Mouse (Mus musculus) macrophage (primary cell): ENCODE results near the gene Urm1. TPM values are rescaled to one million over a fixed set of nuclear protein-coding genes. Genes with fewer than 3 reads are reported as not detected.

Experiments used
- H3K27ac ChIP-seq: fragments of 350-480 bp; formaldehyde crosslinking; 2 replicates; pipeline ENCODE4 v1.9.0; 2021
- H3K36me3 ChIP-seq: fragments of 350-480 bp; formaldehyde crosslinking; 2 replicates; pipeline ENCODE4 v1.9.0; 2021; ENCODE audit errors: inconsistent target
- H3K4me3 ChIP-seq: fragments of 350-480 bp; formaldehyde crosslinking; 2 replicates; pipeline ENCODE4 v1.9.0; 2021; ENCODE audit errors: inconsistent target
- H3K79me2 ChIP-seq: fragments of 350-480 bp; formaldehyde crosslinking; 2 replicates; pipeline ENCODE4 v1.9.0; 2021; ENCODE audit errors: inconsistent target
- WGBS: methylation state at CpG from one replicate; pipeline ENCODE4 v1.1.7; 2026; ENCODE audit warnings: inconsistent platforms; ENCODE audit not compliant: missing documents; 5-methylcytosine and 5-hydroxymethylcytosine counted together
- polyA plus RNA-seq: library from polyadenylated mRNA; stranded (reverse); fragments of 250-400 nt; gene quantifications from 3 replicates; pipeline ENCODE4 v1.2.4, GENCODE M21; 2018; ENCODE audit warnings: inconsistent platforms

Urm1 gene
- polyA plus RNA-seq, 1 experiment from 2014 or later = 21.1 TPM

DNA sequence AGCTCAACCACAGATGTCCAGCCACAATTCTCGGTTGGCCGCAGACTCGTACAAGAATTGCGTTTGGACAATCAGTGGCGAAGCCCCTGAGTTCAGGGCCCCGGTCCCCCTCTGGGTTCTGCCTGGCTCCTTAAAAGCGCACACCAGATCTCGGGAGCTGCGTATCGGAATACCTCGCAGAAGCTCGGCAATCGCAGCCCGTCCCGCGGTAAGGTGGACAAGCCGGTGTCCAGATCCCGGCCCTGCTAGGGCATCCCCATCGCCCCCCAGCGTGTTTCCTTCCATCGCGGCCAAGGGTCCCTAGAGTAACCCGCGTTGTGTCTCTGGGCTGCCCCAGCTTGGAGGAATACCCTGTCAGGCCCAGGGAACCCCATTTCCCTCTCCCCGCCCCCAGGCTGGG lies 25.8 kb downstream of the Urm1 start:
- 78% methylated on average over 25 of the region's 25 CpGs for WGBS
- H3K27ac ChIP-seq = no peak overlapping the region
- H3K36me3 ChIP-seq = peaks cover 33% of the 10 kb centered on the region; the same call in 1 of the 2 replicates
- no peaks in the 10 kb centered on the region for H3K79me2 ChIP-seq
- no peak overlapping the region for H3K4me3 ChIP-seq

DNA sequence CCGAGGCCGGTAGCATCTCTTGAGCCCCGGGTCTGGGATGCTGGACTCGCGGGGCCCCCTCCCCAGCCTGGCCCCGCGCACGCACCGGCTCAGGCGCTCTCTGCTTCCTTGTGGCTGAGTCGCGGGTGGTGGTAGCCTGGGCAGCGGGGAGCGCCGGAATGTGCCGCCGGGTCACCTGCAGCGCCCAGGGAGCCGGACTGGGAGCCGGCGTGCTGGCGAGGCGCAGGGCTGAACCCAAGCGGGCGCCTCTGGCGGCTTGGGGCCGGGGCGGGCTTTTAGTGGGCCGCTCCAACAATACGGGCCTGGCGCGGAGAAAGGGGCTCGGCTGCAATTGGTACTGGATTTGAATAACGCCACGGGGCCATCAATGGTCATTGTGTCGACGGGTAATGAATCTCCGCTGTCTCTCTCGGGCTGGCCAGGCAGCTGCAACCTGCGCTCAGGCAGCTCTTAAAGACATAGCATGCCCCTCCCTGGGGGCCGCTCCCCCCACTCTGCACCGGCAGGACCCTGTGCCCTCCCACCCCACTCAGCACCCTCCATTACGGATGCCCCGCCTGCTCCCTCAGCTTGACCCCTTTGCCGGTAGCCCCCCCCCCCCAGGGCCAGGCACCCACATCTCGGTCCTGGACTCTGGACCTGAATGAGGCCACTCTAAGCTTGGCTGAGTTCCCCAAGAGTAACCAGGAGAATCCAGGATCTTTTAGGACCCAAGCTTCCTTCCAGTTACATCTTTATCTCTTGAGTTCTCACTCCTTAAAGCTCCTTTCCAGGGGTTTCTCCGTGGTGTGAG lies 26.4 kb downstream of the Urm1 start:
- Histone ChIP-seq H3K27ac (no peak overlapping the region), H3K4me3 (no peak overlapping the region), H3K79me2 (no peaks in the 10 kb centered on the region), H3K36me3 (peaks cover 28% of the 10 kb centered on the region; the same call in 1 of the 2 replicates)
- 63% methylated on average over 39 of the region's 47 CpGs for WGBS

- Histone ChIP-seq H3K27ac (no peak overlapping the region), H3K36me3 (peaks cover 25% of the 10 kb centered on the region; the same call in 1 of the 2 replicates), H3K4me3 (no peak overlapping the region), H3K79me2 (no peaks in the 10 kb centered on the region)
- 84% methylated on average over 3 of the region's 3 CpGs for WGBS
Measured at GRCm38 (mm10) chr2:29846911-29847310, 27.0 kb downstream of the Urm1 start.

DNA sequence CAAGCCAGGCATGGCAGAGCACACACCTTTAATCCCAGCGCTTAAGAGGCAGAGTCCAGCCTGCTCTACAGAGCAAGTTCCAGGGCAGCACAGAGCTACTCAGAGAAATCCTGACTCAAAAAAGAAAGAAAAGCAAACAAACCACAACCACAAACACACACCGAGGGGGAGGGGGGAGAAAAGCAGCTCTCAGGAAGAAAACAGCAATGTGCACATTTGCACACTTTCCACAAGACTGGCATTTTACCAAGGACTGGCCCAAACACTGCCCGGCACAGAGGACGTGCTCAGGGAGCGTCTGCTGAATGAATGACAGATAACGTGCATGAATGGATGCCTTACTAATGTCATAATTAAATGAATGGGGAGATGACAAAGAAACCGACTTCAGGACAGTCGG lies 29.2 kb downstream of the Urm1 start:
- WGBS = 43% methylated on average over 7 of the region's 8 CpGs
- Histone ChIP-seq H3K27ac (no peak overlapping the region), H3K79me2 (no peaks in the 10 kb centered on the region), H3K36me3 (peaks cover 4% of the 10 kb centered on the region; the same call in 1 of the 2 replicates), H3K4me3 (no peak overlapping the region)

DNA sequence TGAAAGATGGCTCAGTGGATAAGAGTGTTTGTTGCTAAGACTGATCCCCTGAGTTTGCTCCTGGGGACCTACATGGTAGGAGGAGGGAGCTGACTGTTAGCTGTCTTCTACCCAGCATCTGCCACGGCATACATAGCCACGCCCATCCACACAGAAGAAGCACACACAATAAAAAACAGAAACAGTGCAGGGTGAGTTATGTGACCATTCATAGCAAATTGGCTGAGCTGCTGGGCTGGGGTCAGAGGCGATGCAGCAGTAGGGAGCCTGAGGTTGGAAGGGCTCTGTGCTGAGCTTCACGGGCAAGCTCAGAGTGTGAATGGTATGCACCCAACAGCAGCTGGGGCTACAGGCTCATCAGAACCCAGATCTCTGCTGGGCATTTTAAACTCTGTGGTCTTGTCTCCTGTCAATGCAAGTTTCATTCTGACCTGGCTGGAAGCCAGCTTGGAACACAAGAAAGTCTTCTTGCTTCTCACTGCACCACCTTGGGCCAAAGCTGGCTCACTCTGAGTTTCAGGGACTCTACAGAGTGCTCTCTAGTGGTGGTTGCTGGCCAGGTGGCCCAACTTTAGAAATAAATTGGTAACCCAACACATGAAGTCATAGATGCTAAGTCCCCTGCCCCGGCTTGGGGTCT lies 30.1 kb downstream of the Urm1 start:
- Histone ChIP-seq H3K79me2 (no peaks in the 10 kb centered on the region), H3K27ac (no peak overlapping the region), H3K36me3 (no peaks in the 10 kb centered on the region), H3K4me3 (no peak overlapping the region)
- WGBS = 72% methylated on average over 5 of the region's 5 CpGs

- no peaks in the 10 kb centered on the region for H3K36me3 ChIP-seq
- H3K27ac ChIP-seq = no peak overlapping the region
- no peaks in the 10 kb centered on the region for H3K79me2 ChIP-seq
- 61% methylated on average over 4 of the region's 4 CpGs for WGBS
- no peak overlapping the region for H3K4me3 ChIP-seq
Measured at GRCm38 (mm10) chr2:29852957-29853485, 33.1 kb downstream of the Urm1 start.

DNA sequence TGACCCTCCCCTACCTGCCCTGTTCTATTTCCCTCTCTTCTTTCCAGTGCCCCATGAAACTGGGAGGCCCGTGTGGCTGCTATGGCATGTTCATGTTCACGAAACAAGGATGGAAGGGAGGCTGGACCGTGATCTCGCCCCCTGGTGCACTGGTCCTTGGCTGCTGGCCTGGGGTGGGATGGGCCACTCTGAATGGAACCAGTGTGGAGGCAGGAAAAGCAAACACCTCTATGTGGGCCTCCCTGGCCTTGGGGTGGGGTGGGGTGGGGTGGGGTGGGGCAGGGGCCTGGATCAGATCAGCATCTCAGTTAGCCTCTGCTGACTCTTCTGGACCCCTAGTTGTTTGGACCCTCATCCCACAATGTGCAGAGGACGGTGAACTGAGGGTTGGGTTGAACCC lies 33.9 kb downstream of the Urm1 start:
- Histone ChIP-seq H3K79me2 (no peaks in the 10 kb centered on the region), H3K27ac (no peak overlapping the region), H3K4me3 (no peak overlapping the region), H3K36me3 (no peaks in the 10 kb centered on the region)
- 88% methylated on average over 5 of the region's 5 CpGs for WGBS

DNA sequence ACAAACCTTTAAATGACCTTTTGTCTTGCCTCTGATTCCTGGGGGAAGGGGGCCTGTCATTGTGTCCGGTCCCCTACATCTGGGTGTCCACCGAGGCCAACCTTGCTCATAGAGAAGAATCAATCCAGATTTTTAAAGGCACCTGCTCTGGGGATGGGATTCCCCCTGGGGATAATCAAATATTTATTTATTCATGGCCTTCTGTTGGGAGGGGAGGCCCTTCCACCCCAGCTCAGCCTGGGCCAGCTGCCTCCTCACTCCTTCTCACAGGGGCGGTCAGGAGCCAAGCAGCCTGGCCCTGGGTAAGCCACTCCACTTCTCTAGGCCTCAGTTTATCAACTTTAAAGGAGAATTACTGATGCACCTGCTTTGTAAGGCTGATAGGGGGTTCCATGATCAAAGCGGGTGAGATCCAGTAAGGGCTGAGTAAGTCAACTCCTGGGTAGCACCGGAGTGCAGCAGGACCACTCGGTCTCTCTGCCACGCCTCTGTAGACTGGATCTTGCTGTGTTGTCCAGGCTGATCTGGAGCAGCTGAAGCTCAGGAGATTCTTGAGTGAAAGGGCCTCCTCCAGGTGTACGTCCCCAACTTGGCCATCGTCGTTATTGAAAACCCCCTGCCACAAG lies 35.8 kb downstream of the Urm1 start:
- WGBS = 89% methylated on average over 10 of the region's 10 CpGs
- Histone ChIP-seq H3K79me2 (no peaks in the 10 kb centered on the region), H3K36me3 (no peaks in the 10 kb centered on the region), H3K4me3 (no peak overlapping the region), H3K27ac (no peak overlapping the region)

- Histone ChIP-seq H3K79me2 (no peaks in the 10 kb centered on the region), H3K36me3 (no peaks in the 10 kb centered on the region), H3K4me3 (no peak overlapping the region), H3K27ac (no peak overlapping the region)
- 54% methylated on average over 19 of the region's 19 CpGs for whole genome bisulfite sequencing
Measured at GRCm38 (mm10) chr2:29856451-29857260, 36.8 kb downstream of the Urm1 start.

DNA sequence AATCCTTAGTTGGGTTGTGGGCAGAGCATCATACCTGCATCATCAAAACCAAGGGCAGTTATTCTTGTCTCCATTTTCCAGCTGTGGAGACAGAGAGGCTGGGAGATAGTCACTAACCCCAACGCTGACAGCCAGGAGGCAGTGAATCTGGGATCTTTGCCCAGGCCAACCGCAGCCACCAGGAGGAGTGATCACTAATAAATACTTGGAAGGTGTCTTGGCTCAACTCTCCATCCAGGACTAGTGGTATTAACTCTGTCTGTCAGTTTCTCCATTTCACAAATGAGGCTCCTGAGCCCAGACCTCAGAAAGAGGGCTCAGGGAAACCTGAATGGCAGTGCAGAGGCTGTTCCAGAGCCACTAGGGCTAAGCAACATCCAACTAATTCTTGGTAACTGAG lies 37.5 kb downstream of the Urm1 start:
- H3K27ac ChIP-seq = no peak overlapping the region
- no peaks in the 10 kb centered on the region for H3K36me3 ChIP-seq
- WGBS = 43% methylated on average over 2 of the region's 2 CpGs
- H3K79me2 ChIP-seq = no peaks in the 10 kb centered on the region
- H3K4me3 ChIP-seq = no peak overlapping the region

GRCm38 (mm10) chr2:29857967-29858366 lies 38.1 kb downstream of the Urm1 start:
- Histone ChIP-seq H3K27ac (no peak overlapping the region), H3K79me2 (no peaks in the 10 kb centered on the region), H3K4me3 (no peak overlapping the region), H3K36me3 (no peaks in the 10 kb centered on the region)
- 75% methylated on average over 5 of the region's 5 CpGs for WGBS

- WGBS = 1% methylated on average over 5 of the region's 5 CpGs
Measured at GRCm38 (mm10) chr2:29858748-29859473, 39.0 kb downstream of the Urm1 start.

GRCm38 (mm10) chr2:29865125-29865524 lies 45.2 kb downstream of the Urm1 start:
- no peak overlapping the region for H3K27ac ChIP-seq
- H3K4me3 ChIP-seq = no peak overlapping the region
- H3K36me3 ChIP-seq = no peaks in the 10 kb centered on the region
- WGBS = 78% methylated on average over 4 of the region's 4 CpGs
- H3K79me2 ChIP-seq = no peaks in the 10 kb centered on the region

More at GRCm38 (mm10) chr2:29858748-29859473, 39.0 kb downstream of the Urm1 start:
- H3K4me3 ChIP-seq = no peak overlapping the region
- no peaks in the 10 kb centered on the region for H3K79me2 ChIP-seq
- H3K27ac ChIP-seq = no peak overlapping the region
- no peaks in the 10 kb centered on the region for H3K36me3 ChIP-seq
